Mouse (Mus musculus): Measurements from ENCODE around the gene Icam4. TPM values are rescaled to one million over a fixed set of nuclear protein-coding genes. Genes with fewer than 3 reads are reported as not detected.
A peak's percentile ranks its signal among the peaks of the same experiment; 100 is the strongest.
"Not testable (repeated sequence)": the region's sequence is repeated elsewhere in the genome, so short reads cannot be mapped to it uniquely, and the experiment has no call there.

The Icam4 gene
- polyA plus RNA-seq, 1 experiment from 2014 or later, result 0.50 TPM

GRCm38 (mm10) chr9:20998337-20998736 lies 30.8 kb upstream of the Icam4 start:
- not testable (repeated sequence) for H3K4me1 ChIP-seq (replicated peaks; ENCODE audit: control insufficient read depth, insufficient read depth); DNase-seq (ENCODE audit: low spot score); H3K36me3 ChIP-seq (ENCODE audit: control insufficient read depth, insufficient read depth, low read length); H3K9ac ChIP-seq (ENCODE audit: low read length); H3K4me3 ChIP-seq (ENCODE audit: low read depth, low read length); H3K4me2 ChIP-seq (replicated peaks; ENCODE audit: low read depth); H3K27ac ChIP-seq (replicated peaks); H3K27me3 ChIP-seq (ENCODE audit: control insufficient read depth, insufficient read depth, low read length); ATAC-seq (ENCODE audit: low FRiP score, low TSS enrichment); H3K9me3 ChIP-seq (ENCODE audit: control insufficient read depth, low read length)
- TF ChIP-seq CTCF (IDR thresholded peaks at IDR 0.05; ENCODE audit: low read depth), result peak; percentile 74
- 54% methylated on average over 1 of the region's 1 CpGs for WGBS

- Histone ChIP-seq H3K4me2 (replicated peaks; ENCODE audit: low read depth) (no peak overlapping the region), H3K27ac (replicated peaks) (no peak overlapping the region), H3K27me3 (ENCODE audit: control insufficient read depth, insufficient read depth, low read length) (no peaks in the 10 kb centered on the region), H3K36me3 (ENCODE audit: control insufficient read depth, insufficient read depth, low read length) (no peaks in the 10 kb centered on the region), H3K4me3 (ENCODE audit: low read depth, low read length) (no peak overlapping the region), H3K4me1 (replicated peaks; ENCODE audit: control insufficient read depth, insufficient read depth) (no peaks in the 10 kb centered on the region), H3K9me3 (ENCODE audit: control insufficient read depth, low read length) (no peaks in the 10 kb centered on the region), H3K9ac (ENCODE audit: low read length) (no peak overlapping the region)
- ATAC-seq (ENCODE audit: low FRiP score, low TSS enrichment) (no peak), DNase-seq (ENCODE audit: low spot score) (peak; percentile 26)
- TF ChIP-seq CTCF (IDR thresholded peaks at IDR 0.05; ENCODE audit: low read depth), result peak; percentile 66
- no peak for TF ChIP-seq EP300 (optimal IDR thresholded peaks at IDR 0.05)
Measured at GRCm38 (mm10) chr9:21000811-21001210, 28.4 kb upstream of the Icam4 start.

- no peak for ATAC-seq (ENCODE audit: low FRiP score, low TSS enrichment)
- 43% methylated on average over 6 of the region's 6 CpGs for WGBS
- H3K9ac ChIP-seq (ENCODE audit: low read length), result no peak overlapping the region
Measured at GRCm38 (mm10) chr9:21001651-21002200, 27.4 kb upstream of the Icam4 start.

GRCm38 (mm10) chr9:21002270-21002626 lies 26.9 kb upstream of the Icam4 start:
- TF ChIP-seq CTCF (IDR thresholded peaks at IDR 0.05; ENCODE audit: low read depth) (no peak), EP300 (optimal IDR thresholded peaks at IDR 0.05) (no peak)
- Histone ChIP-seq H3K9ac (ENCODE audit: low read length) (peak overlapping the region; percentile 78), H3K4me2 (replicated peaks; ENCODE audit: low read depth) (peak overlapping the region; percentile 86), H3K4me3 (ENCODE audit: low read depth, low read length) (peak overlapping the region; percentile 73), H3K9me3 (ENCODE audit: control insufficient read depth, low read length) (no peaks in the 10 kb centered on the region), H3K27me3 (ENCODE audit: control insufficient read depth, insufficient read depth, low read length) (no peaks in the 10 kb centered on the region), H3K4me1 (replicated peaks; ENCODE audit: control insufficient read depth, insufficient read depth) (no peaks in the 10 kb centered on the region), H3K27ac (replicated peaks) (peak overlapping the region; percentile 87), H3K36me3 (ENCODE audit: control insufficient read depth, insufficient read depth, low read length) (peaks cover 7% of the 10 kb centered on the region)
- 12% methylated on average over 7 of the region's 7 CpGs for WGBS
- ATAC-seq (ENCODE audit: low FRiP score, low TSS enrichment), result peak; percentile 17; the same call in 1 of the 2 replicates
- DNase-seq (ENCODE audit: low spot score), result no peak

More at GRCm38 (mm10) chr9:21001651-21002200, 27.4 kb upstream of the Icam4 start:
- no peak for TF ChIP-seq CTCF (IDR thresholded peaks at IDR 0.05; ENCODE audit: low read depth)
- TF ChIP-seq EP300 (optimal IDR thresholded peaks at IDR 0.05), result no peak
- Histone ChIP-seq H3K4me2 (replicated peaks; ENCODE audit: low read depth) (peak overlapping the region; percentile 86), H3K36me3 (ENCODE audit: control insufficient read depth, insufficient read depth, low read length) (peaks cover 2% of the 10 kb centered on the region), H3K4me3 (ENCODE audit: low read depth, low read length) (no peak overlapping the region), H3K27ac (replicated peaks) (no peak overlapping the region), H3K27me3 (ENCODE audit: control insufficient read depth, insufficient read depth, low read length) (no peaks in the 10 kb centered on the region), H3K9me3 (ENCODE audit: control insufficient read depth, low read length) (no peaks in the 10 kb centered on the region), H3K4me1 (replicated peaks; ENCODE audit: control insufficient read depth, insufficient read depth) (no peaks in the 10 kb centered on the region)
- no peak for DNase-seq (ENCODE audit: low spot score)

GRCm38 (mm10) chr9:21002627-21003551 lies 26.3 kb upstream of the Icam4 start, which contains the start of gene Mrpl4:
Gene Mrpl4, plus strand, starts transcription at chr9:21002738.
- H3K36me3 ChIP-seq (ENCODE audit: control insufficient read depth, insufficient read depth, low read length), result peaks cover 12% of the 10 kb centered on the region
- WGBS, result under 1% methylated on average over 72 of the region's 72 CpGs
- peak within 1 kb of the TSS; percentile 73 for H3K4me3 ChIP-seq (ENCODE audit: low read depth, low read length)
- H3K27ac ChIP-seq (replicated peaks), result peak within 1 kb of the TSS; percentile 87
- H3K4me2 ChIP-seq (replicated peaks; ENCODE audit: low read depth), result peak within 1 kb of the TSS; percentile 86
- ATAC-seq (ENCODE audit: low FRiP score, low TSS enrichment) (peak; percentile 83), DNase-seq (ENCODE audit: low spot score) (peak; percentile 90)
- H3K9me3 ChIP-seq (ENCODE audit: control insufficient read depth, low read length), result no peaks in the 10 kb centered on the region
- peak within 1 kb of the TSS; percentile 78 for H3K9ac ChIP-seq (ENCODE audit: low read length)
- H3K27me3 ChIP-seq (ENCODE audit: control insufficient read depth, insufficient read depth, low read length), result no peaks in the 10 kb centered on the region
- TF ChIP-seq EP300 (optimal IDR thresholded peaks at IDR 0.05) (peak; percentile 21), CTCF (IDR thresholded peaks at IDR 0.05; ENCODE audit: low read depth) (peak; percentile 13; the same call in 1 of the 2 replicates)
- H3K4me1 ChIP-seq (replicated peaks; ENCODE audit: control insufficient read depth, insufficient read depth), result no peaks in the 10 kb centered on the region
